Mouse (Mus musculus): ENCODE data around the gene Pacs1.

DNA sequence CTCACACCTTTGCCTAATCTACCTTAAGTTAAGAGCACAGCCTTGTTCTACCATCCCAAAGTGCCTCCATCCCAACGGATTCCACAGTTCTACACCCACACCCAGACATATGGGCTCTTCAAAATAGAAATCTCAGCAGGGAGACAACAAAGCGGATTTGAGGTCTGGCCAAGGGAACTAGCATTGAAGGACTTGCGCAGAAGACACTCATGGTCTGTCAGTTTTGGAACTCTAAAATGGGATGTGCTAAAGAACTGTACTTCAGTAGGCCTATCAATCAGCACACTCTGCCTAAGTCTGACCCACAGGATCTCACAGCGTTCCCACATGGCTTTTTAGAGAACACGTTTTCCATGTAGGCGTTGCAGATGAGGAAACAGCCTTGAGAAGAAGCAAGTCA, 122.6 kb downstream of the Pacs1 start:
- TF ChIP-seq EP300 (IDR thresholded peaks at IDR 0.05; ENCODE audit: low read depth) (no peak), CTCF (IDR thresholded peaks at IDR 0.05; ENCODE audit: low read depth) (no peak)
